Mouse (Mus musculus) testis, postnatal 10 days (tissue): ENCODE measurements at regions not wholly inside any gene's neighbourhood (a gene's known extent, or its start where the extent isn't known, plus 50 kb on each side); places are given as distances from the start of the nearest gene placed in this dataset.

Experiments used
- DNase-seq: peaks from one replicate; pipeline ENCODE4 v3.0.0; 2021; ENCODE audit warnings: low spot score

DNA sequence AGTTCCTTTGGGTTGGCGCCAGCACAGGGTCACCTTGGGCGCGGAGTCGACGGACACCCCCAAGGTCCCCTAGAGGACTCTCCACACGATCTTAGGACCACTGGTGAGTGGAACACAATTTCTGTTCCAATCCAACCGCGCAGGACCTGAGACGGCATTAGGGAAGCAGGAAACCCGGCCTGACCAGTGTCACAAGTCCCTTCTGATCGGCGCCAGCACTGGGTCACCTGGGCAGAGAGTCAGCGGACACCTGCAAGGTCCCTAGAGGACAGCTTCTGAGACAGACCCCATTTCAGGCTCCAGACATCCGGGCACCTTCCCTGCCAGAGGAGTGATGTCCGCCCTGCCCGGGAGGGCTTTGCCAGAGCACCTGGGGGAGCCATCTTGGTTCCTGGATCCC is 74.2 kb upstream of the Cdh13 start:
- DNase-seq = peak; percentile 44

- DNase-seq = no peak
These were observed 92.7 kb upstream of the Cdh13 start for GRCm38 (mm10) chr8:118190866-118191265.

DNA sequence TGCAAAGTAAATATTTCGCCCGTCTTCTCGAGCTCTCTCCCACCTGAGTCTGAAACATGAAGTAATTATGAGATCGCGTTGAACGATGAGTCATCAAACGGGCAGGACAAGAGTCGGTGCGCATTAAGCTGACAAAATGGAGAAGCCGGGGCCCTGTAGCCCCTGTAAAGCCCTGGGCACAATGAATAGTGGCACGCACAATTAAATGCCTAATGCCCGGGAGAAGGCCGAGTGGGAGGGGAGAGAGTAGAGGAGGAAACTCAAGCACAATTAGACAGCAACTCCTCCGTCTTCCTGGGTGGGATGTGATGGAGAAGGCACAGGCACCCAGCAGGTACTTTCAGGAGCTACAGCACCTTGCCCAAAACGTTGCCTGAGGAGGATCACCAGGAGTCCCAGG is 94.3 kb upstream of the Cdh13 start:
- no peak for DNase-seq

- DNase-seq = peak; percentile 47
These were observed 114.5 kb upstream of the Cdh13 start for GRCm38 (mm10) chr8:118169001-118169413.

GRCm38 (mm10) chr8:118162171-118162570 is 121.4 kb upstream of the Cdh13 start:
- DNase-seq = peak; percentile 59

GRCm38 (mm10) chr8:118147359-118148205 is 136.0 kb upstream of the Cdh13 start:
- no peak for DNase-seq

- no peak for DNase-seq
These were observed 139.0 kb upstream of the Cdh13 start for GRCm38 (mm10) chr8:118144546-118144945.

DNA sequence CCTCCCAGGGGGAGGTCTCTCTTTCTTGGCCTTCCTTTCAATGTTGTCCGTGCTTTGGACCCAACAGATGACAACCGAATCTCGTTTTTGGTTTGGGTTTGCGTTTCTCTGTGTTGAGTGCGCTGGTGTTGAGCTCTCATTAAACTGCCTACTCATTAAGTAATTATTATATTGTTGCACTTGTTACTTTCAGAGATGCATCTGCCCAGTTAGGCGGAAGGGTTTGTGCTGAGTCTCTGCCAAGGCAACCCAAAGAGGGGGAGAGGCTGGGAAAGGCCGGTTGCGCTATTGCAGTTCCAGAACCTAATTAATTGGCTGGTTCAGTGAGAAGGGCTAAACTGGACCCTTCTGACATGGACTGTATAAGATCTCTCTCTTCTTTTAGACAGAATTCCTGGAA is 141.2 kb upstream of the Cdh13 start:
- DNase-seq = no peak

DNA sequence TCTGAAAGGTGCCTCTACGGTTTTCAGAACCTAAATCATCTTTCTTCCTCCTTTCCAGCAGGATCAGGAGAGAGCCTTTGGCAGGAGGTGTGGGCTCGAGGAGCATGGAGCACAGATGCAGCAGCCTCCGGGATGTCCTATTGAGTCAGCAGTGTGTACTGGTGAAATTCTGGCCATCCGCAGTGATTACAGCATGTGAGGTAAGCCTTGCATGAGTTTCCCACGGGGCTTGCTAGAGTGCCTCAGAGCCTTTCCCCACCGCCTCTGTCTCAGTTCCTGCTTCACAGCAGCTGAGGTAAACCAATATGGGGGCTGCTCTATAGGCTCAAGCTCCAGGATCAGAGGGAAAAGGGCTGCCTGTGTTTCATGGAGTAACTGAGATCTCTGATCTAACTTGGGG is 143.6 kb upstream of the Cdh13 start:
- no peak for DNase-seq

DNA sequence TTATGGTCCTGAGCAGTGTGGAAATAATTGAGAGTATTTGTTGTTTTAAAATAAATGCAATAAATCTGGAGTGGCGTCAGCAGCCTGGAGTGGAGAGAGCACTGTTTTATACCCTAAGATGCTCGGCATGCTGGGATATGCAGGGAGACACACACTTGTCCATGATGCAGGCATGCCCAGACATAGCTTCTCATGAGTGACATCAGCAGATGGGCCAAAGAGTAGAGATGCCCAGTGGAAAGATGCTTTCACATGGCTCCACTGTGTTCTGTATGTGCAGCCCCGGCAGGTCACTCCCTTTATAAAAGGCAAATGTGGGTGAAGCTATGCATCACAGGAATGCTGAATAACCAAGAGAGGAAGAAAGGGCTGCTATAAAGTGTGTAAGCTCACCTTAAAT is 145.7 kb upstream of the Cdh13 start:
- no peak for DNase-seq

DNA sequence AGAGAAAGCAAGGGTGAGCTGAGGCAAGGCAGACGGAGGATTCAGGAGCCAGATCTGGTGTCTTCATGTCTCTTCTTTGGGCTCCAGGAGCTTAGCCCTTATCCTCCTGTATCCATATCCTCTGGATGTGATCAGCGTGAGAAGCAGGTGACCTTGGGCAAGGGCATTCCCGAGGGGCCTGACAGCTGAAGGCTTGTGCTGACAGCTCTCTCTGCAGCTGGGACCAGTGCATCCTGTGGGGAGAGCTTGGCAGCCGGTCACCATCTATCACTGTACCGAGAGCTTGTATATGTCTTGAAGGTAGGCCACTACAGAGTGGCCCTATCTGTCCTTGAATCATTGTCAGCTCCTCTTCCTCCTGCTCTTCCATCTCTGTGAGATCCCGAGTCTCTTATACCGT is 158.5 kb upstream of the Cdh13 start:
- DNase-seq = no peak

DNA sequence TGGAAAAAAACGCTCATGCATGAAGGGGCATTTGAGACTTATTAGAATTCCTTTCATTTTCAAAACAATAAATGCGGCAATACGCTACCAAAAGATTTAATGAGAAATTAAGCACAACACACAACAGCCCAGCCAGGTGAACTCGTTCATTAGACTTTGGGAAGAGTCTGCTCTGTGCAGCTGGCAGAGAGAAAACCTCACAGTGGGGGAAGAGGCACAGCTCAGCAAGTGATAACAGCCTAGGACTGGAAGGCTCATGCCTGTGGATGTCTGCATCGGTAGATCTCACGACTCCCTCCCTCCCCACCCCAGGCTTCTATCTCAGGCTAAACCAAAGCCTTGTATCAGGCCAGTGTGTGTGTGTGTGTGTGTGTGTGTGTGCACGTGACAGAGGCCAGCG is 169.3 kb upstream of the Cdh13 start:
- no peak for DNase-seq

GRCm38 (mm10) chr8:118104464-118105050 is 179.0 kb upstream of the Cdh13 start:
- no peak for DNase-seq

- no peak for DNase-seq
These were observed 182.2 kb upstream of the Cdh13 start for GRCm38 (mm10) chr8:118101346-118101745.

DNA sequence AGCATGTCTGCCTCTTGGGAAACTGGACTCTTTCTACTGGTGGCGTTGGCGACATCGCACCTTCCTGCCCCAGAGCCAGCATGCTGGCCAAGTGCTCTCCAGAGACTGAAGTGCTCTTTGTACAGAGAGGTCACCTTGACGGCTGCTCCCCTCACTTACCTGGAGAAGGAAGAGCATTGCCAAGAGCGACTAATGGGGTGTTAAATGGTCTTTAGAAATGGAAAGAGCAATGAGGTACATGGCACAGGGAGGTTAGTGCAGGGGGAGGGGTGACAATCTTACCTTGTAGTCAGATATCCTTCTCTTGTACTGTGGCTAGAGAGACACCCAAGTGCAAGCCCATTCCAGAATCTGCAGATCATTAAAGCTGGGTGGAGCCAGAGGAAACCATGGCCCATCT is 220.8 kb upstream of the Cdh13 start:
- no peak for DNase-seq

DNA sequence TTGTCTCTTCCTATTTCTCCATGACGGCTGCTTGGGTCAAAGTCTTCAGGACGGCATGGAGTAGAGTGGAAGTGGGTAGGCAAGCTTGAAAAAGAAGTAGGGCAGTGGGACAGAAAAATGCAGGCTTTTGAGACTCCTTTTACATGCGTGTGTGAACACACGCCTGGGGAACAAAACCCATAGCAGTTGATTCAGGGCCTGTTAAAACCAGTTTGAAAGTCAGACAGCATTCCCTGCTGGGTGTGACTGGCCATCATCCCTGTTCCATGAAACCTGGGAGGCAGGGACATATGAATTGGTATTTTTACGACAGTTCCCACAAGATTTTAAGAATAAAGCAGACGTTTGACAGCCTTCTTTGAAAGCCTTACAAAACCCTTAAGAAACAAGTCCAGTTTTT is 226.8 kb upstream of the Cdh13 start:
- no peak for DNase-seq

GRCm38 (mm10) chr8:118055536-118055935 is 228.0 kb upstream of the Cdh13 start:
- DNase-seq = no peak

DNA sequence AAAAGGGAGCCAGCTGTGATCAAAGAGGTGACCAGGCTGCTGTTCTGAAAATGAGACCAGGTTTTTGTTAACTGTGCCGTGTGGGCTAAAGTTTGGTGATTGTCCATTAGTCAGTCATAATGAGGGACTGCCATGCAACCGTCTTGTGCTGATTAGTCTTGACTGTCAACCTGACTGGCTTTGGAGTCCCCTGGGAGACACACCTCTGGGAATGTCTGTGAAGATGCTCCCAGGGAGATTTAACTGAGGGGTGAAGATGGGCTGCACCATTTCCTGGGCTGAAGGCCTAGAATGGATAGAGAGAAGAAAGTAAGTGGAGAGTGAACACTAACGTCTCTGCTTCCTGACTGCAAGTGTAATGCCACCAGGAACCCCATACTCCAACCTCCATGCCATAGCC is 233.1 kb upstream of the Cdh13 start:
- no peak for DNase-seq

DNA sequence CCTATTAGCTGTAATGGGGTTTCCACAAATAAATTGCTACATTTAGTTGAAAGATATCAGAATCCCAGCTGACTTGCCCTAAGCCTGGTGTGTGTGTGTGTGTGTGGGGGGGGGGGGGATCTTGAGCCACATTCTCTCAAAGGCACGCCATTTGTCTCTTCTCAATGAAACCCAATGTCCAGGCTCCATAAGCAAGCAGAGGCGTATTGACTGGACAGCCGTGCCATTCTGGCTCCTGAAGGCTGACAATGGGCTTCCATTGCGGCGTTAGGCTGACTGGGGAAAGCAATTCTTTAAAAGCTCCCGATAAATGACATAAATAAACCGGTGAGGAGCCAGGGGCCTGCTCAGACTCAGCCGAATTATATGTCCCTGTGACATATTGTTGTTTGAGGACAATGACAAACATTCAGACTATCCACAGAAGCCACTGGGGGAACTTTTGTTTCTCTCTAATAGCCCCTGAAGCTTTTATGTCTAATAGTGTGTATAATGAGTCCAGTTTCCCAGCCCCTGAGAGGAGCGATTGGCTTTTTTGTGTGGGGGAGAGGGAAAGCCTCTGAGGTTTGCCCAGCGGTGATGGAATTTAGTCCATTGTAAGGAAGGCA is 240.6 kb upstream of the Mphosph6 start:
- no peak for DNase-seq

- DNase-seq = no peak
These were observed 239.5 kb upstream of the Mphosph6 start for GRCm38 (mm10) chr8:118041253-118041652.

DNA sequence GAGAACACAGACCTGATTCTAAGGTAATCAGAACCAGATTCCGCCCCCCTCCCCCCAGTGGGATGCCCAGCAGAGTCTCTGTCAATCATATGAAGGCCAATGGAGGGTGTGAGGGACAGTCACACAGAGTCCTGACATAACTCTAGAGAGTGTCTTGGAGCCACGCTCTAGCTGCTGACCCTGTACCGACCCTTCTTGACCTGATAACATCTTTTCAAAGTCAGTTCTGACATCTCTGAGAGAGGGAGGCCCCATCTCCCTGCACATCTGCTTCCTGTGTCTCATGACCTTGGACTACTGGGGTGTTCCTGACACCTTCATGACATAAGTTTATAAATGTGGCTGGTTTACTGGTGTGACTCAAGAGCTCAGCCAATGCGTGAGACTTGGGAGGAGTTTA is 236.1 kb upstream of the Mphosph6 start:
- DNase-seq = peak; percentile 34

- no peak for DNase-seq
These were observed 232.3 kb upstream of the Mphosph6 start for GRCm38 (mm10) chr8:118034051-118034450.

- peak; percentile 19 for DNase-seq
These were observed 229.7 kb upstream of the Mphosph6 start for GRCm38 (mm10) chr8:118031406-118031805.
